Mouse (Mus musculus) CD8-positive naive resting alpha-beta T cell, adult 2 months (primary cell): ENCODE measurements around the gene Ak9.
A peak's percentile ranks its signal among the peaks of the same experiment; 100 is the strongest.

Source experiments
- DNase-seq, 2 experiments: peaks; one replicate each; pipeline ENCODE4 v3.0.0; 2022; ENCODE audit warnings: low read depth in 2 of 2, low spot score in 2 of 2

Gene Ak9

GRCm38 (mm10) chr10:41303639-41304444 is at the start of gene Ak9:
TSS of gene Ak9 (plus strand) at chr10:41303980.
- DNase-seq = peak; percentile 77 to 87

- DNase-seq = no peak
Measured at GRCm38 (mm10) chr10:41260243-41261006, 43.4 kb upstream of the Ak9 start.

- DNase-seq = no peak
Measured at GRCm38 (mm10) chr10:41261218-41261617, 42.6 kb upstream of the Ak9 start.

GRCm38 (mm10) chr10:41261889-41262288 is 41.9 kb upstream of the Ak9 start:
- DNase-seq = no peak

GRCm38 (mm10) chr10:41271860-41272259 is 31.9 kb upstream of the Ak9 start:
- DNase-seq = no peak

- DNase-seq = no peak
Measured at GRCm38 (mm10) chr10:41274871-41275270, 28.9 kb upstream of the Ak9 start.

GRCm38 (mm10) chr10:41278808-41279207 is 25.0 kb upstream of the Ak9 start:
- DNase-seq = no peak

- no peak for DNase-seq
Measured at GRCm38 (mm10) chr10:41280177-41280576, 23.6 kb upstream of the Ak9 start.

GRCm38 (mm10) chr10:41280796-41281195 is 23.0 kb upstream of the Ak9 start:
- DNase-seq = no peak

GRCm38 (mm10) chr10:41282086-41282485 is 21.7 kb upstream of the Ak9 start:
- DNase-seq = no peak

GRCm38 (mm10) chr10:41287618-41288017 is 16.2 kb upstream of the Ak9 start:
- no peak for DNase-seq

GRCm38 (mm10) chr10:41288074-41288473 is 15.7 kb upstream of the Ak9 start:
- DNase-seq = no peak

GRCm38 (mm10) chr10:41288771-41289415 is 14.9 kb upstream of the Ak9 start:
- DNase-seq = peak; percentile 70 to 77

GRCm38 (mm10) chr10:41291021-41291420 is 12.8 kb upstream of the Ak9 start:
- no peak for DNase-seq

- no peak for DNase-seq
Measured at GRCm38 (mm10) chr10:41293019-41293418, 10.8 kb upstream of the Ak9 start.

GRCm38 (mm10) chr10:41294734-41295133 is 9.0 kb upstream of the Ak9 start:
- no peak for DNase-seq

GRCm38 (mm10) chr10:41295145-41295544 is 8.6 kb upstream of the Ak9 start:
- no peak for DNase-seq

GRCm38 (mm10) chr10:41300161-41300560 is 3.6 kb upstream of the Ak9 start:
- no peak for DNase-seq

GRCm38 (mm10) chr10:41302689-41303431 is 920 bp upstream of the Ak9 start, which contains the start of gene Fig4:
TSS of gene Fig4 (minus strand) at chr10:41303260.
- peak; percentile 87 to 90 for DNase-seq

GRCm38 (mm10) chr10:41304961-41305455 is 1.2 kb downstream of the Ak9 start:
- no peak for DNase-seq

- no peak for DNase-seq
Measured at GRCm38 (mm10) chr10:41308205-41308604, 4.4 kb downstream of the Ak9 start.
